Mouse (Mus musculus) heart, postnatal 0 days (tissue): ENCODE results near the gene Pcna. TPM values are rescaled to one million over a fixed set of nuclear protein-coding genes. Genes with fewer than 3 reads are reported as not detected.
A peak's percentile ranks its signal among the peaks of the same experiment; 100 is the strongest.

Experiments used
- ATAC-seq: fragments of 200-750 bp; cut with Nextera tagmentation; 2 replicates; pipeline ENCODE4 v1.8.0; 2017; ENCODE audit warnings: low read depth, moderate number of reproducible peaks, moderate library complexity; ENCODE audit not compliant: insufficient read depth
- DNase-seq: peaks from one replicate; pipeline ENCODE4 v3.0.0-alpha.2; 2016; ENCODE audit warnings: low spot score
- H3K27ac ChIP-seq: fragments of 300-500 bp; sonication (generic); 2 replicates; pipeline ENCODE4 v1.5.1; 2014; ENCODE audit warnings: low read depth, mild to moderate bottlenecking
- H3K27me3 ChIP-seq: fragments of 300-500 bp; sonication (generic); 2 replicates; pipeline ENCODE4 v1.6.1; 2014; ENCODE audit warnings: low read length, mixed read lengths; ENCODE audit not compliant: control insufficient read depth, insufficient read depth
- H3K36me3 ChIP-seq: fragments of 300-500 bp; sonication (generic); replicated peaks from 2 replicates; pipeline ENCODE4 v1.6.1; 2014; ENCODE audit warnings: low read length, mixed read lengths; ENCODE audit not compliant: control insufficient read depth, insufficient read depth
- H3K4me1 ChIP-seq: fragments of 300-500 bp; sonication (generic); 2 replicates; pipeline ENCODE4 v1.6.1; 2014; ENCODE audit warnings: antibody characterized with exemption; ENCODE audit not compliant: control insufficient read depth, insufficient read depth
- H3K4me2 ChIP-seq: fragments of 300-500 bp; sonication (generic); 2 replicates; pipeline ENCODE4 v1.6.1; 2014; ENCODE audit warnings: low read depth, mild to moderate bottlenecking, low read length, moderate library complexity
- H3K4me3 ChIP-seq: fragments of 300-500 bp; sonication (generic); 2 replicates; pipeline ENCODE4 v1.5.1; 2014; ENCODE audit warnings: low read depth, low read length
- H3K9ac ChIP-seq: fragments of 300-500 bp; sonication (generic); replicated peaks from 2 replicates; pipeline ENCODE4 v1.6.1; 2014; ENCODE audit warnings: low read depth, low read length, mixed read lengths
- H3K9me3 ChIP-seq: fragments of 300-500 bp; sonication (generic); replicated peaks from 2 replicates; pipeline ENCODE4 v1.6.1; 2016; ENCODE audit warnings: low read length; ENCODE audit not compliant: control insufficient read depth
- CTCF ChIP-seq: IDR thresholded peaks from 2 replicates; pipeline ENCODE4 v1.5.1; 2016; ENCODE audit warnings: antibody characterized with exemption, control low read depth, low read depth
- EP300 ChIP-seq: IDR thresholded peaks from 2 replicates; pipeline ENCODE4 v1.6.1; 2016; ENCODE audit warnings: antibody characterized with exemption, low read depth
- WGBS: fragments of 180-500 bp; shearing (Covaris S2); extraction: QIAGEN DNeasy Blood & Tissue Kit; methylation state at CpG from one replicate; pipeline ENCODE4 v1.1.7; 2014; 5-methylcytosine and 5-hydroxymethylcytosine counted together
- polyA plus RNA-seq: library from polyadenylated mRNA; unstranded; fragments of >200 nt; fragmentation: Nextera tagmentation; extraction: Ambion mirVana; gene quantifications from 2 replicates; pipeline ENCODE4 v1.2.1, GENCODE M21; 2015
- total RNA-seq: library from RNA; depleted of rRNA; stranded (reverse); fragments of >200 nt; gene quantifications from 2 replicates; pipeline ENCODE4 v1.2.3, GENCODE M21; 2014; ENCODE audit warnings: low replicate concordance

Gene Pcna
- total and polyA plus RNA-seq, 2 experiments from 2014 or later: 74.8 to 142 TPM

DNA sequence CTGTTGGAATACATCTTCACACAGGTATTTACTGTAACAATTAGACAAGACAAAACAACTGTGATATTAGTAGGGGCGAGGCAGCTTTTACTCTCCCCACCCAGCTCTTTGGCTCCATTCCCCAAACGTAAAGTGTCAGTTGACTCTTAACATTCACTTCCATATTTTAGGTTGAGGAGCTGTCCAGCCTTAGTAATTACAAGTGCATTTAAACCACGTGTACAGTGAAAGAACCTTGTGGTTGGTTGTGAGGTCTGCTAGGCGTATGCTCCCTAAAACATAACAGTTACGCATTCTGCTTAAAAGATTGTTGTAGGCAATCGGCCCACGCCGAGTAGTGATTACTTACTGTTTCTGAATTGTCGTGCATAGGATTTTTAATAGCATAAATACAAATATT is 12.1 kb upstream of the Pcna start:
- DNase-seq: peak; percentile 41
- 75% methylated on average over 9 of the region's 9 CpGs for WGBS
- peak overlapping the region; percentile 86 for H3K4me2 ChIP-seq
- H3K4me3 ChIP-seq: no peak overlapping the region
- no peak overlapping the region for H3K9ac ChIP-seq
- no peaks in the 10 kb centered on the region for H3K9me3 ChIP-seq
- H3K27ac ChIP-seq: 0 out of 2 replicates have a peak overlapping the region, but pooled peaks have one; percentile 78
- ATAC-seq: no peak
- TF ChIP-seq EP300: no peak
- no peak for TF ChIP-seq CTCF
- H3K4me1 ChIP-seq: peaks cover 38% of the 10 kb centered on the region
- no peaks in the 10 kb centered on the region for H3K36me3 ChIP-seq
- no peaks in the 10 kb centered on the region for H3K27me3 ChIP-seq

DNA sequence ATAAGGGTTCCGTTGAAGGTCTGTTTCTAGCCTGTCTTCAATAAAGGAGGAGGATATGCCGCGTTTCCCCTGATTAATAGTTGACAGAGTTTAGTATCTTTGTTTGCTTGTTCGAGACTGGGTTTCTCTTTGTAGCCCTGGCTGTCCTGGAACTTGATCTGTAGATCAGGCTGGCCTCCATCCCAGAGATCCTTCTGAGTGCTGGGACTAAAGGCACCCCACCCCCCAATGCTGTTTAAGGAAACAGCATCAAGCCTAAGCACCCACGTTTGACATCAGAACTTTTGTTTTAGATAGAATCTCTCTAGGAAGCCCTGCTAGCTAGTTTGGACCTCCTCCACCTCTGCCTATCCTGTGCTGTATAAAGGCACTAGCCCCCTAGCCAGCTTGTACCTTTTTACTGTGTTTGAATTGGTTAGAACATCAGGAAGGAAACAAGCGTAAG is 11.2 kb upstream of the Pcna start:
- WGBS: 17% methylated on average over 6 of the region's 6 CpGs
- H3K9ac ChIP-seq: peak overlapping the region; percentile 95; the same call in 1 of the 2 replicates
- no peaks in the 10 kb centered on the region for H3K27me3 ChIP-seq
- peak overlapping the region; percentile 78 for H3K27ac ChIP-seq
- no peak for ATAC-seq
- H3K9me3 ChIP-seq: no peaks in the 10 kb centered on the region
- peak overlapping the region; percentile 86 for H3K4me2 ChIP-seq
- H3K36me3 ChIP-seq: no peaks in the 10 kb centered on the region
- peak overlapping the region; percentile 95 for H3K4me3 ChIP-seq
- H3K4me1 ChIP-seq: peaks cover 28% of the 10 kb centered on the region
- no peak for DNase-seq
- no peak for TF ChIP-seq CTCF
- TF ChIP-seq EP300: no peak

DNA sequence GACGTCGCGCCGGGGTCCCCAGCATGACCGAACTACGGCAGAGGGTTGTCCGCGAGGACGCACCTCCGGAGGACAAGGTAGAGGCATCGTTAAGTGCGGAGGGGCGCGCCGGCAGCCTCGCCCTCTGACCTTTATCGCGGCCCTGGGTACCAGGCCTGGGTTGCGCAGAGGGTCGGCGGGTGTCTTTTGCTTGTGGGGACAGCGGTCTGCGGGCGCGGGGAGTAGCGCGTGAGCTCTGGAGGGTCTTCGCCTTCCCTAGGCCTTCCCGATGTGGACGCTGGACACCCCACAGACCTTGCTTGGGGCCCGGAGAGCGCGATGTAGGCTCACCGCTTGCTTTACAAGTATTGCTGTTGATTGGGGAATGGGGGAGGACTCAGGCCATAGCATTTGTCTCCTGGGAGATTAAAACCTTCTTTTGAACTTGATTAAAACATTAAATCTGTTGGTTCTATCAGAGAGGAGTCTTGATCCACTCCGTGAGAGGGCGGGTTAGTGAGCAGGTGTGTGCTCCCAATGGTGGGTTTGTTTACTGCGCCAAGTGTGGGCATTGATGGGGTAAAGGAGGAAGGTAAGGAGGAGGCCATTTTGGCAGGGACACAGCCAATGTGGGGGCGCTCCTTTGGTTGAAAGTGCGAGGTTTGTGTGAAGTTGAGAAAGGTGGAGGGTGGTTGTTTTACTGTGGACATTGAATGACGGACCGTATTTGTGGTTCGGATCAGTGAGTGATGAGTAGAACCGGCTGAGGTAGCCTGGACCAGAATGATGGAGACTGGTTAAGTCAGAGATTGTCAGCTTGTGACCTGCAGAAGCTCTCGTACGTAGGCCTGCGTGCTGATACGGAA is 10.5 kb upstream of the Pcna start:
- ATAC-seq: peak; percentile 36
- TF ChIP-seq CTCF: no peak
- no peak for TF ChIP-seq EP300
- DNase-seq: no peak

DNA sequence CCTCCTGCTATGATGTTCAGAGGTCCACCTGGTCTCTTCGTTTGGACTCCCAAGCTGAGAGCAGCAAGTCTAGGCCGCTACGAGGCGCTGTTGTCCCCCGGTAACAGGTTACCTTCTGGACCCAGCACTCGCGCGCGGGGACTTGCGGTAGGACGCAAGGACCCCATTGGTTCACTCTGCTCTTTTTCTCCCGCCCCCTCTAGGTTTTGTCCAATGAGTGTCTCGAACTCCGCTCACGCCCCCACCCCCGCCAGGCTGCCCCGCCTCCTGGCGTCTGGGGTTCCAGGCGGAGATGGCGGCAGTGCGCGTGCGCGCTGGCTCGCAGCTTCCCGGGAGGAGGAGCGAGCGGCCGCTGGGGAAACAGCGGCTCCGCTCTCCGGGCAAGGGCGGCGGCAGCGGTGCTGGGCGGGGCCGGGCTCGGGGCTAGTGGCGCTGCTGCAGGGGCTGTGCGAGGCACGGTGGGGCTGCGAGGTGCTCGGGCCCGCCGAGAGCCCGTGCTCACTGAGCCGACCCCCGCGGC is 9.8 kb upstream of the Pcna start, which contains the start of gene Cds2:
TSS of gene Cds2 (plus strand) at position 270 of the 520 bp plus-strand sequence.
- no peaks in the 10 kb centered on the region for H3K27me3 ChIP-seq
- H3K9me3 ChIP-seq: no peaks in the 10 kb centered on the region
- H3K36me3 ChIP-seq: no peaks in the 10 kb centered on the region
- H3K4me1 ChIP-seq: peaks cover 23% of the 10 kb centered on the region
- ATAC-seq (peak; percentile 99), DNase-seq (peak; percentile 98)
- peak within 1 kb of the TSS; percentile 86 for H3K4me2 ChIP-seq
- peak within 1 kb of the TSS; percentile 78 for H3K27ac ChIP-seq
- WGBS: under 1% methylated on average over 49 of the region's 49 CpGs
- H3K4me3 ChIP-seq: peak within 1 kb of the TSS; percentile 95
- peak within 1 kb of the TSS; percentile 95 for H3K9ac ChIP-seq
- TF ChIP-seq EP300 (no peak), CTCF (peak; percentile 93)

More for the DNA sequence above, 10.5 kb upstream of the Pcna start:
- peak overlapping the region; percentile 78 for H3K27ac ChIP-seq
- peak overlapping the region; percentile 95 for H3K4me3 ChIP-seq
- no peaks in the 10 kb centered on the region for H3K9me3 ChIP-seq
- peaks cover 23% of the 10 kb centered on the region for H3K4me1 ChIP-seq
- 2% methylated on average over 34 of the region's 47 CpGs for WGBS
- no peaks in the 10 kb centered on the region for H3K27me3 ChIP-seq
- H3K36me3 ChIP-seq: no peaks in the 10 kb centered on the region
- peak overlapping the region; percentile 86 for H3K4me2 ChIP-seq
- peak overlapping the region; percentile 95 for H3K9ac ChIP-seq

DNA sequence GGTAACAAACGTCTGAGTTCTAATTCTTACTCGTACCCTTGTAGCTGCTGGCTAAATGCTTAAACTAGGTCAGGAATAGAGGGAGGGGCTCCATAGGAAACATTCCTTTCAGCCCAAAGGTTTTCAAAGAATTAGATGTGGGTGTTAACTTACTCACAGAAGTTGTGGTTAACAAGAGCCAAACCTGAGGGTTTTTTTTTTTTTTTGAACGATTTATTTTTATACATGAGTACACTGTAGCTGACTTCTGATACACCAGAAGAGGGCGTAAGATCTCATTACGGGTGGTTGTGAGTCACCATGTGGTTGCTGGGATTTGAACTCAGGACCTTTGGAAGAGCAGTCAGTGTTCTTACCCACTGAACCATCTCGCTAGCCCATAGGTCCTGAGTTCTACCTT is 9.1 kb upstream of the Pcna start:
- Histone ChIP-seq H3K27ac (no peak overlapping the region), H3K9me3 (no peaks in the 10 kb centered on the region), H3K9ac (no peak overlapping the region), H3K4me1 (peaks cover 21% of the 10 kb centered on the region), H3K4me2 (no peak overlapping the region), H3K4me3 (no peak overlapping the region), H3K36me3 (no peaks in the 10 kb centered on the region), H3K27me3 (no peaks in the 10 kb centered on the region)
- 59% methylated on average over 6 of the region's 6 CpGs for WGBS
- ATAC-seq (no peak), DNase-seq (no peak)
- TF ChIP-seq EP300: no peak
- TF ChIP-seq CTCF: no peak
